Mouse (Mus musculus) stomach, postnatal 0 days (tissue): ENCODE data around the gene Mrpl3.

ENCODE experiments used
- CTCF ChIP-seq: IDR thresholded peaks from 2 replicates; pipeline ENCODE4 v1.5.1; 2016; ENCODE audit warnings: antibody characterized with exemption, low read depth, mild to moderate bottlenecking, moderate library complexity
- EP300 ChIP-seq: optimal IDR thresholded peaks from 2 replicates; pipeline ENCODE3; 2016; ENCODE audit warnings: antibody characterized with exemption

GRCm38 (mm10) chr9:105069106-105069505, 16.1 kb downstream of the Mrpl3 start:
- no peak for TF ChIP-seq CTCF
- no peak for TF ChIP-seq EP300
